Mouse (Mus musculus): ENCODE measurements around the gene Synpo2. TPM values are rescaled to one million over a fixed set of nuclear protein-coding genes. Genes with fewer than 3 reads are reported as not detected.
A peak's percentile ranks its signal among the peaks of the same experiment; 100 is the strongest.

Gene Synpo2
- total RNA-seq, 2 experiments from 2014 or later, result 284 TPM

DNA sequence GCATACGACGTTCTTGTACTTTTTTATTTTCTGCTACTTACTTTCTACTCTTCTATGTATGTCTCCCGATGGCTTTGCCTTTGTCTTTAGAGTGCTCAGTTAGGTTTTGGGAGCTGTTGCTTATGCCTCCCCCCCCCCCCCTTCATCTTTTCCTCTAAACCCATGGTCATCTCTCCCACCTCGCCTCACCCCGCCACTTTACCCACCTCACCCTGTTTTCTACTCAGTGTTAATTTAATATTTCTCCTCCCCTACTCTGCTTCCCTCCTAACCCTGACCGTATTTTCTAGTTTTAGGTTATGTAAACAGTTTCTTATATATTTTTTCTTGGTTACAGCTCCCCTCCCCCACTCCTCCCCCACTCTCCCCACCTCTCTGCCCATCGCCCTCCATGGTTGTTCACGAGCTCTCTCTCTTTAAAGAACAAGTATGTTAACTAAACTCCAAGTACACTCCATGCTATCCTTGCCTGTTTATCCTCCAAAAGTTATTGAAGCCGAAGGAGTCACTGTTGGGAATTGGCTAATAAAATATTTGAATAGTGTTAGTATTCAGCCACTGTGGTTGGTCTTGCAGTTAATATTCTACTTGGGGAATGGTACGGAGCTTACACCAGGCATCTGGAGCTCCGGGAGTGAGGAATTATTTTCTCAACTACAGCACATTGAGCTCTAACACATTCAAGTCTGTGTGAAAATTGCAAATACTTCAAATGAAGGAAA lies 142.1 kb downstream of the Synpo2 start:
- DNase-seq (ENCODE audit: low spot score), result no peak

DNA sequence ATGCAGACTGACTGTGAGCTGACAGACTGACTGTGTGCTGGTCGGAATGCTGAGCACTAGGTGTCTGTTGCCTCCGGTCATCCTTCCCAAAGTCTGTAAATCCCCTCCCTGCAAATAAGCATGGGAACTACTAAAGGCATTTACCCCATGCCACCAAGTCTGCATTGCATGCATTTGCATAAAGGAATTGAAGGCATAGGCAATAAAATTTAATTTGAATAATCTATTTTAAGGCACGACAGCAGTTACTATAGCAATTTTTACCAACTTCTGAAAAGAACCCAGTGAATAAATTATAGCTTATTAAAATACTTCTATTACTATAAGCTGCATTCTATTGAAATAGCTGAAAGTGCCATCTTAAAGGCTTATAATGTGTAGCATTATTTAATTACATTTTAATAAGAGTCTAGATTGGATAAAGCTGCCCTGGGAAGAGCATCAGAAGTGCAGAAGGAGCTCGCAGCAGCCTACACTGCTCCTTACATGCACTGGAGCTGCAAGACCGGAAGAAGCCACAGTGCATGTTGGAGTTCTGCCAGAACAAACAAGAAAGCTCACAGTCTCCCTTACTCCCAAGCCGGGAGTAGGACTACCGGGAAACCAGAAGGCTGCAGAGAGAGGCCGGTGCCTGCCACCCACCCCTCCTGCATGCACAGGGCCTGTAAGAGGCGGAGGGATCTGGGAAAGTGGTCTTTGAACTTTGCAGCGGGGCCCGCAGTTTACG lies 142.9 kb downstream of the Synpo2 start:
- DNase-seq (ENCODE audit: low spot score), result no peak

DNA sequence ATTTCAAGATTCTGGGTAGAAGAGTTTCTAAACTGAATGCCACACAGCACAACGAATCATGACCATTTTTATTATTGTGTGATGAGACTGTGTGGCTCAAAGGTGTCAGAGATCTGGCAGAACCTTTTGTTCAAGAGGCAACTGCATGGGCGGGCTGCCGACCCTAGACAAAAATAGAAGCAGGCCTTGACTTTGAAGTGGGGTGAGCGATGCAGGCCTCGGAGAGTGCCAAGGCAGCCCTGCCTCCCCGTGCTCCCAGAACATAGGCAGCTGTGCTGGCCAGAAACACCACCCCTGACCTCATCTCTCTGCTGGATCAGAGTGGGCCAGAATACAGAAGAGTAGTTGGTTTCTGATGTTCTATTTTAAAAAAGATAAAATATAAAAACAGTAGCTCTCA lies 143.5 kb downstream of the Synpo2 start:
- peak; percentile 90 for DNase-seq (ENCODE audit: low spot score)

DNA sequence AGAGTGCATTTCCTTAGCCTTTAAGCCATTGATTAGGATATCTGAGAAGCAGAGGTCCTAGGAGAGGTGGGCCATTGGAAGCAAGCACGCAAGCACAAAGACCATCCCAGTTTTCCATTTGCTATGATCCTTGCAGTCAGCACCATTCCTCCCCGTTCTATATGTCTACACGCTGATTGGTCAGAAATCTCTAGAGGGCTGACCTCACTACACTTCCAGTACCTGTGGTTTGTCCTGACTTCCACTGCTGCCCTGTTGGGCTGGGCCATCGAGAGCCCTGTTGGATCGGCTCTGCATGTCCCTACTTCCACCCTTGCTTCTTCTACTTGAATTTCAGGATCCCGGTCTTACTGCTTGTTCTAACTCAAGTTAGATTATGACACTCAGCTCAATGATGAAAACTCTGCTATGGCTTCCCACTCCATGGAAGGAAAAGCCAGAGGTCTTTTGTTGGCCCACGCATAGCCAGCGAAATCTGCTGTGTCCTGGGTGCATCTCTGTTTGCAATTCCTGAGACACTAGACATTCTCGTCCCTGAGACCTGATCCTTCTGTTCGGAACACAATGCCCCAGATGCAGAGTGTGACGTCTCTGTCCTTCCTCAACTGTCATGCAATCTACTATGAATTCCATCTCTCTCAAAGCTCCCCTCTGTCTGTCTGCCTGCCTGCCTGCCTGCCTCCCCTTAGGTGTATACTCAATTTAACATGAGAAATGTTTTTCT lies 146.5 kb downstream of the Synpo2 start:
- no peak for DNase-seq (ENCODE audit: low spot score)

DNA sequence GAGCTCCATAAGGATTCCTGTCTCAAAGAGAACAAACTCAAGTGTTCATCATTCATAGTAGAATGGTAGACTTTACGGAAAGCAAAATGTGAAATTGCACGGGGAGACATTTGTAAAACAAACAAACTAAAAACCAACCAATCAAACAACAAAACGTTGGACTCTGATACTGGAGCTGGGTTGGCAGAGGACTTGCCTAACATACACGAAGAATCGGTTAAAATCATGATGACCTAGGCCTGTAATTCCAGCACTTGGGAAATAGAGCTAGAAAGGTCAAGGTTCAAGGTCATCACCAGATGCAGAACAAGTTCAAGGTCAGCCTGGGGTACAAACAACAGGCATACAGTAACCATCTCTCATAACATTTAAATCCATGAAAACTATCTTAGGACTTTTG lies 147.7 kb downstream of the Synpo2 start:
- DNase-seq (ENCODE audit: low spot score), result no peak

DNA sequence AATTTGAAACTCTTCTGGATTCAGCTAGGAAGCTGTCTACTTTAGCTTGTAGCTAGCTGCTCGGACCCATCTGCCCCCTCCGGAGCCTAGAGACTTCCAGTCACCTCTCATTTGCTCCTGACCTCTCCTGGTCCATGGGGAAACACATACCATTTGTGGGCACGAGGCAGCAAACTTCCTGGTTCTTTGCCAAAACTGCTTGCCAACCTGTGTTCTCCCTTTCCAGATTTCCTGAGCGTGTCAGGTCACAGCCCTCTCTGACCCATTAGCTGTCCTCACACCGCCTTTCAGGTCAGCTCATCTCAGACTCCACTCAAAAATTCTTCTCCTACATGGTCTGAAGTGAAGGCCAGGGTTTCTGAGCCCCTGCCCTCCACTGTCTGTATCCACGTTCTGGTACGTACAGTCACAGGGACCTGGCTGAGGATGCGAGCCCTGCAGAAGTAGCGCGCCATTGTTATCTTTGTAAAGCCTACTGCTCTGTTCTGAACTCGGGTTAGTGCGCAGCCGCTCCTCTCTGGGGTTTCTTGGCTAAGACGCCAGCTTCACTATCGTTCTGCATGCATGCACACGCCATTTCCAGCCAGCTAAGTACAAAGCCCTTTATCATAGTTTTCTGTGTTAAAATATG lies 150.0 kb downstream of the Synpo2 start:
- DNase-seq (ENCODE audit: low spot score), result peak; percentile 46

DNA sequence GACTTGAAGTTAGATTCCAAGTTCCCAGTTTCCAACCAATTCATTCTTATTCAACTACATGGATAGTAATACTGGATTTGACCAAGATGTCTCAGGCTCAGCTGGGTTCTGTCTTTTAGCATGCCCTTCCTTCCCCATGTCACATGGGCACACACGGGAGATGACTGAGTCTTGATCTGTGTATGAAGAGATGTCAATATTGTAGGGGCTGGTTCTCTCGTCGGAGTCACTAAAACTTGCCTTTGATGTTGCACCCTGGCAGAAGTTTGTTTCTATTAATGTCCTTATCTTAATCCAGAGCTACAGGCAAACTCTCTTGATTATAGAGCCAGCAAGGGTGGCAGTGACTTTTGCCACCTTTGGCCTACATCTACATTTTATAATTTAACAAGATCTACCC lies 154.3 kb downstream of the Synpo2 start:
- no peak for DNase-seq (ENCODE audit: low spot score)

DNA sequence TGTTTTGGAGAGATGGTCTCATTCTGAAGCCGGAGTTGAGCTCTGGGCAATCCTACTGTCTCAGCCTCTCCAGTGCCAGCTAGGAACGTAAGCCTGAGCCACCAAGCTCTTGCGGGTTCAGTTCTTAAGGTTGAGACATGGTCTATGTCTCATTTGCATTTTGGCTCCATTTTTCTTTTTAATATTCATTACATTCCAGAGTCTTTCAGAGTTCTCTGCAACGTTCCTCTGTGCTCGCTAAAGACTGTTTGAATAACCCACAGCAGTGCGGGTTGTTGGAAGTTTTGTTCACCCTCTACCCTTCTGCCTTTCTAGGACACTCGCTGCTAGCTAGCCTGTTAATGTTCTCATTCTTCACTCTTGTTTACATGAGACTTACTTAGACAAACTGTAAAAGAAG lies 155.0 kb downstream of the Synpo2 start:
- DNase-seq (ENCODE audit: low spot score), result no peak

DNA sequence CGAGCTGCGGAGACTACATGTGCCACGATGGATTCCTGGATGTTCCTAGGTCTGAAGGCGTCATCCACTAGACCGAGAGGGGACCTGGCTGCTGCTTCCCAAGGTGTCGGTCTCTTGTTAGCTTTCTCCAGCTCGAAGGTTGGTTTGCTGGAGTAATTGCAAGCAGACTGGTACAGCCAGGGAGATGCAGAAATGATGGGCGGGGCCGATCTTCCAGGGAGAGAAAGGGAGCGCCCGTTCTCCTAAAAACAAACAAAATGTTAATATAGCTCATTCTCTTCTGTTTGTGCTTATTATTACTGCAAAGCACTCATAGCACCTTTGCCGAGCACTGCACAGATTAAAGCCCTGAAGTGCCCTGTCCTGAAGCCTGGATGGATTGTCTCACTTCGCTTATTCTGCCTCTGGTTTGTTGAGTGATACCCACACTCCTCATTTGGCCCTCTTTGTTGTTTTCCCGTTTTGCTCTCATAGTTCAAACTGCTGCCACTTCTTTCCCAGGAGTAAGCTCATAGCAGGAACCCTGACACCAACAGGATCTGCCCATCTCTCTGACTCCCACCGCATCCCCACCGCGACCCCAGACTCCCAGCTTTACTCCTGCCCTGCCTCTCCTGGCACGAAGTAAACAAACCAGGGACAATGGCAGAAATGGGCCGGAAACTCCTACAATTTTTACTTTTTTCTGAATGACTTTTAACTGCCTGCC lies 155.8 kb downstream of the Synpo2 start:
- DNase-seq (ENCODE audit: low spot score), result no peak

DNA sequence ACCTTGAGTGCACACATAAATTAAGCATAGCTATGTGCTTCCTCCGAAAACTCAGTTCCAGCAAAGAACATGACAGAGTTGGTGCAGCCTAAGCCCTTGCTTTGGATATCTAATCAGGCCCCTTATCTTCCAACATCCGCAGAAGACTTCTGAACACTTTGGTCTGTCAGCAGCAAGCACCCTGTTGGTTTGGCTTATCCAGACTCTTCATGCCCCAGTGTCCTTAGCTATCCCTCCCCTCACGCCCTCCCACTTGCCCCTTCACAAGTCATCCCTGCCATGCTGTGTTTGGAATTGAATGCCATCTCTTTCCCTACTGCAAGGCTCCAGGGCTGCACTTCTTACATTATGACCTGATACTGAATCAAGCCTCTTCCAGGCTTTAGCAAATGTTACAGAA lies 160.2 kb downstream of the Synpo2 start:
- no peak for DNase-seq (ENCODE audit: low spot score)

DNA sequence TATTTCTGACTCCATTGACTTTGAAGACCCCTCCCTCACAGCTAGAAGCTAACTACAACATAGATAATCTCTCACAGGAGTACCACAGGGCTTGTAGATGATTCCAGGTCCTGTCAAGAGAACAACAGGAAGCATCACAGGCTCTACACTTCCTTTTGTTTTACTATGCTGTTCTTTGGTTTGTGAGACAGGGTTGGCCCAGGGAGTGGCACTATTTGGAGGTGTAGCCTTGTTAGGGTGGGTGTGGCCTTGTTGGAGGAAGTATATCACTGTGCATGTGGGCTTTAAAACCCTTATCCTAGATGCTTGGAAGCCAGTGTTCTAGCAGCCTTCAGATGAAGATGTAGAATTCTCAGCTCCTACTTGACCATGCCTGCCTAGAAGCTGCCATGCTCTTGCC lies 160.9 kb downstream of the Synpo2 start:
- no peak for DNase-seq (ENCODE audit: low spot score)

DNA sequence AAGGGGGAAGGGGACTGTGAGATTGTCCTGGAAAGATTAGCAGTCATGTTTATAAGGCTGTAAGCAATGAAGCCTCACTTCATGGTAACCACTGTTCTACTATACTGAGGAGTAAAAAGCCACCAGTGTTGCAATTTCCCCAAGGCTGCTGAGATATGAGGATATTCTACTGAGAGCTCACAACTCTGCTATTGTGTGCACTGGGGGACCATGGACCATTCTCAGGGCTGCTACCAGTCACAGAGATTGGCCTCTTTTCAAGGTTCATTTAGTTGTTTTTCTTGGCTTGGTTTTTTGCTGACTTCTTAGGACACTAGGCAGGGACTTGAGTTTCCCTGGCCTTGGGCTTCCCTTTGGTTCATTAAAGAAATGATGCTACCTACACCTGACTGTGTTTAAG lies 162.6 kb downstream of the Synpo2 start:
- DNase-seq (ENCODE audit: low spot score), result no peak

DNA sequence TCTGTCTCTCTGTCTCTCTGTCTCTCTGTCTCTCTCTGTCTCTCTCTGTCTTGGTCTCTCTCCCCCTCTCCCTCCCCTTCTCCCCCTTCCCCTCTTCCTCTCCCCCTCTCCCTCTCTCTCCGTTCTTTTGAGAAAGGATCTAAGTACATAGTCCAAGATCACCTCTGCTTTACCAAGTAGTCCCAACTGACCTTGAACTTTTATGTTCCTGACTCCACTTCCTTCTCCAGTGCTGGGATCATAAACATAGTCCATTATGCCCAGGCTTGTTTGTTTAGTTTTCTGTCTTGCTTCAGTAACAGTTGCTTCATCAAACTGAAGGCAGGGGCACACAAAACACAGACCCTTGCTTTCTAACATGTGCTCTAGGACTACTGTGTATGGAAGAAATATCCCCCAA lies 163.5 kb downstream of the Synpo2 start:
- DNase-seq (ENCODE audit: low spot score), result no peak

DNA sequence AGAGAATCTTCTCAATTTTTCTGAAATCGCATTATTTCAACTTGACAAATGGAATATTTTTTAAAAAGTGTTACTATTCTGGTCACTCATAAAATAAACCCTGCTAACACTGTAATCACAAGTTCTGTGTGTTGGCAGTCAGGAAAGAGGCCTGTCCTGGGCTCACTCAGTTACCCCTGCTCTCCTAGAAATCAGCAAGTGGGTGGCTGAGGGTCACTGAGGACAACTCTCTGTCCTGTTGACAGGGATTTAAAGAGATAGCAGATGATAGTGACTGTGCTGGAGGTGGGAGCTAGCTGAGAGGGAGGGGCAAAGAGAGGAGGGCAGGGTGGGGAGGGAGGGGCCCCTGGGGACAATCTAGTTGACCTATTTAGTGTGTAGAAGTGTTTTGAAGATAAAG lies 165.0 kb downstream of the Synpo2 start:
- DNase-seq (ENCODE audit: low spot score), result no peak

DNA sequence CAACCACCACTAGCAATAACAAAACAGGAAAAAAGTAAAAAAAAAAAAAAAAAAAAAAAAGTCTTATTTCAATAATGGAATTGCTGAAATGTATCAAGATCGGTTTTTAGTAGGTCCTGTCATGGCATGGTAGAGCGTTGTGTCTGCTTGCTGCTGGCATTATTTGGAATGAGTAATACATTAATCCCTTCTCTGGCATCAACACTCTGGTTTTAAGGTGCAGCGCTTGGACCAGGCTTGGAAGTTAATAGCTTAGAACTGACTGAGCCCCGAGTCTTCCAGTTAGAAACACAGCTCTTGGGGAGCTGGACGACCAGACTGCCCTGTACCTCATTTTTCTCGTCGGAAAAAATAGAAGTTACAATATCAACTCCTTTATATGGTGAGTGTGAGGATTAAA lies 169.1 kb downstream of the Synpo2 start:
- DNase-seq (ENCODE audit: low spot score), result no peak

DNA sequence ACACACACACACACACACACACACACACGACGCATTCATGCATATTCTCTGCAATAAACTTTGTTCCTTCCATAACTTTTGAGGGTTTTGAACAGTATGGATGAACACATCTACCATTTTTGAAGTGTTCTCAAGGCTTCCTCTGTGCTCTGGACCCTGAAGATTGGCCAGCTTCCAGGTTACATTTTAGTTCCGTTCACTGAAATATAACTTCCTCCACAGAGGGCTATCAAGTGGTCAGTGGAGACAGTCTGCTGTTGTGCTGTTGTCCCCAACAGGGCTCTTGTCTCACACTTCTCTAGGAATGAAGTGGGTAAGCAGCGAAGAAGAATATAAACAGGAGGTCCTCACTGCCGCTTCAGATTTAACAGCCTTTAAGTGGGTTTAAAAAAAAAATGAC lies 170.5 kb downstream of the Synpo2 start:
- DNase-seq (ENCODE audit: low spot score), result no peak

DNA sequence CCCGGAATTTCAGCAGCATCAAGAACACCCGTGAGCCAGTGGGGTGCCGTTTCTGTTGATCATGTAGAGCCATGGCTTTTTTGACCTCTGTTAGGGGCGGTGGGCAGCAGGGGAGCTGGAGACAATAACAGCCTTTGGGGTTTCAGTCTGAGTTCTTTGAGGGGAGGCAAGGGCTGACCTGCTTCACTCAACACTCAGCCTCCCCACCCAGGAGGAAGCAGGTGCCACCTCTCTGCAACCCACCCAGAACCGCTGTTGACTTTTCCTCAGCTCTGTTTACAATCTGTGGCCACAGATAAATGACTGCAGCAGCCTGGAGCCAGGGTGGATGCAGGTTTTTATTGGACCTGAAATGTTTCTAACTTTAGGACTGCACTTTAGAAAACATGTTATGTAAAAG lies 171.8 kb downstream of the Synpo2 start:
- no peak for DNase-seq (ENCODE audit: low spot score)

DNA sequence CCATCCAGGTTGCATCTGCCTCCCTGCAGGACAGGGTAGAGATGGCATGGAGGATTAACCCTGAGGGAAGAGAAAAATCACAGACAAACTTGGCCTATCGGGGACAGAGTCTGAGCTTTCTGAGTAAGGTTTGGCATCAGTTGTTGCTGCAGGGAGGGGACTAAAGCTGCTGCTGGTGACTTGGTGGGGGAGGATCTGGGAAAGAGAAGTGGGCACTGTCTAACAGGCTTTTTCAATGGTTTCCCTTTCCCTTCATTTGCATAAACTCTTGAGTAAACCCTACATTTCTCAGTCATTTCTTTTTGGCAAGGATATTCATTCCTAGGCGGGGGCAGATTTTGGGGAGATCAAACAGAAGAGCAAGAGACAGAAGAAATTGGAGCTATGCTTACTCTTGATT lies 174.0 kb downstream of the Synpo2 start:
- DNase-seq (ENCODE audit: low spot score), result no peak

DNA sequence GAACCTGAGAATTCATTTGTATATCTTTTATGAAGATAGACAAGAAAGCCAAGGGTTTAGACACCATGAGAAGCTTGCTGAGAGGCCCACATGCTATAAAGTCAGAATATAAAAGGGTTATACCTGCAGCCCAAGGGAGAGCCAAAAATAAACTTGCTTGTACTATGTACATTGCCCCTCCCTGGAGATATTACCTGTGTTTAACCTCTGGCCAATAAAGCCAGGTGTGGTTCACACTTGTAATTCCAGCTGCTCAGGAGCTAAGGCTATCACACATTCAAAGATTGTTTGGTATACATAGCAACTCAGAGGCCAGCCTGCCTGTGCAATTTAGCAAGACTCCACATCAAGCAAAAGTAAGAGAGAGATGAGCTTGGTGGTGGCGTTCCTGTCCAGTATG lies 177.1 kb downstream of the Synpo2 start:
- DNase-seq (ENCODE audit: low spot score), result no peak

DNA sequence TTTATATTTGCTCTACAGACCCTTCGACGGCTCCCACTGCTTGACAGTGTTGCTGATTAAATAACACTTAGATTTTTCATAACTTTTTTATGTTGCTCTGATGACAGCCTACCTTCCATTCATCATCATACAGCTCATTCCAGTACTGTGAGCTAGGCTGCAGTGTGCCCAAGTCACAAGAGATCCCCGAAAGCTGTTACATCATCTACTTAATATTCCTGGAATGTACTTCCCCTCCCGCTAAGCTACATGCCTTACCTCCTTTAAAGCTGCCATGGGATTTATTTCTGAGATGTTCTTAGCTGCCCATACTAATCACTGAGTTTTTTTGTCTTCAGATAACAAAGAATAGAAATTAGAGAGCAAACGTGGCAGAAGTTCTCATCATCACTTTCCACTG lies 181.8 kb downstream of the Synpo2 start:
- no peak for DNase-seq (ENCODE audit: low spot score)

DNA sequence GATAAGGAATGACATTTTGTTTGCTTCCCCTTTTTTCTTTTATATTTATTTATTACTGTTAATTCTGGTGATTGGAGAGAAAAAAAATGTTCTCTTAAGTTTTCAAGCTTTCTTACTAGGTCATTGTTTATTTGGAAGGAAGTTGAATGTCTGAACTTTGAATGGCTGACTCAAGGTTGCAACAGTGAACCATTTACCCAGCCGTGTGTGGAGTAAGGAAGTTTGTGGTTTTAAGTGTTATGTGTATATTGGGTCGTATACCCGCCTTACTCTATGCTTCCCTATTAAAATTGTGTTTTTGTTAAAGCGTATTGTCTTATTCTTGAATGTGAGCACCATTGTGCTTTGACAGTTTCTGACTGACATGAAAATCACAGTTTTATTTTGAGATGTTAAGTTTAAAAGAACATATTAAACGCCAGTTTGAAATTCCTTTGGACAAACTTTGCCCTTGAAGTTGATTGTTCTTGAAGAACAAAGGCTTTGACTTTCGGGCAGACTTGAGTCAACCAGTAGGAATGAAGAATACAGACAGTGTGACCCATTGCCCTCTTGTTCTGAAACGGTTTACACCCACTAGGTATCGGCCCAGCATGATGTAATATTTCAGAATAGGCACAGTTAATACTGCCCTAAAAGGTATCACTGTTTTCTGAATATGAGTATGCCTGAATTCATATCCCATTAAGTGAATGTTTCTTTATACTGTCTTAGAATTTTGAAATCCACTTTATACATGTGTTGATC lies 182.6 kb downstream of the Synpo2 start:
- DNase-seq (ENCODE audit: low spot score), result no peak

Measured in gastrocnemius, adult 18-20 months (tissue).